Mouse (Mus musculus) bone marrow, adult 2 months (tissue): ENCODE results near the gene Ulk4. TPM values are rescaled to one million over a fixed set of nuclear protein-coding genes. Genes with fewer than 3 reads are reported as not detected.

Experiments
- H3K27ac ChIP-seq: fragments of 200-500 bp; 2 replicates; pipeline ENCODE4 v1.5.1; 2012; ENCODE audit warnings: low read depth, mild to moderate bottlenecking, control low read depth, inconsistent platforms, low read length; ENCODE audit not compliant: control insufficient read depth, poor library complexity, insufficient read depth
- H3K4me1 ChIP-seq: fragments of 200-500 bp; 2 replicates; pipeline ENCODE4 v1.6.1; 2011; ENCODE audit warnings: low read length; ENCODE audit not compliant: control insufficient read depth, insufficient read depth
- H3K4me3 ChIP-seq: fragments of 200-500 bp; replicated peaks from 2 replicates; pipeline ENCODE3; 2011; ENCODE audit warnings: mild to moderate bottlenecking, low read depth, low read length, control low read depth; ENCODE audit not compliant: control insufficient read depth
- CTCF ChIP-seq: fragments of 200-500 bp; IDR thresholded peaks from 2 replicates; pipeline ENCODE4 v1.5.1; 2011; ENCODE audit warnings: low read length, control low read depth; ENCODE audit not compliant: control insufficient read depth, insufficient read depth
- POLR2A ChIP-seq: fragments of 200-500 bp; IDR thresholded peaks from 2 replicates; pipeline ENCODE4 v1.6.1; 2011; ENCODE audit warnings: low read depth, mild to moderate bottlenecking, control low read depth, low read length, borderline replicate concordance; ENCODE audit not compliant: control insufficient read depth
- WGBS: fragments of 180-500 bp; shearing (Covaris S2); methylation state at CpG from one replicate; pipeline ENCODE4 v1.1.7; 2018; 5-methylcytosine and 5-hydroxymethylcytosine counted together
- polyA plus RNA-seq: library from polyadenylated mRNA; stranded (reverse); fragments of >200 nt; gene quantifications from 2 replicates; pipeline ENCODE4 v1.2.4, GENCODE M21; 2011; ENCODE audit warnings: low replicate concordance; ENCODE audit not compliant: missing spikeins, insufficient read depth, insufficient read length

The Ulk4 gene
- polyA plus RNA-seq, 1 experiment = not detected

DNA sequence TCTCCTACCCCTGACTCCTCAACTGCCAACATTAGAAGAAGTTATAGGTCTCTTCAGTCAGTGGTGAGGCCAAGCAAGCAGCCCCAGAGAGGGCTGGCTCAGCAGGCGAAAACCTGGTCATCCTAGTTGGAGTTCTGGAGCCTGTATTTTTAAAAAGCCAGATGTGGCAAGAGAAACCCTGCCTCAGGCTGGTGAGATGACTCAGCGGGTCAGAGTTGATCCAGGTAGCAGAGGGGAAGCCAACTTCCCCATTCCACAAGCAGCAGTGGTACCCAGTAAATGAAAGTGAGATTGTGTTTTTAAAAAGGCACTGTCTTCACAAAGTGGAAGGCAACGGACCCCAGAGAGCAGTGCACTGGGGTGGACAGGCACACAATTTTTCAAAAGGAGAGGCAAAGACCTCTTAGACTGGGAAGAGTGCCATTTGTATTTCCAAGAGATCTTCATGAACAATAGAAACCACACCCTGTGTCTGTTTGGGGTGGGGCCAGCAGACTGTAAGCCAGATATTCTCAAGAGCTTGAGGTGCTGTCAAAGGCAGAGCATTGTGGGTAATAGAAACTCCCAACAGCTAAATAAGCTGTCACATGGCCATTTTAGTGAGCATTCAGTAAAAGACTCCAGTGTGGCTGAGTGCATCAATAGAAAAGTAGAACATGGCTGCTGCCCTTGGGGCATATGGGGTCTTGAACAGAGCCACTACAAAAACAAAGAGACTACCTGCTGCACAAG lies 314.9 kb downstream of the Ulk4 start:
- WGBS = 21% methylated on average over 3 of the region's 3 CpGs
- Histone ChIP-seq H3K4me1 (no peaks in the 10 kb centered on the region; the same call in 1 of the 2 replicates), H3K4me3 (no peak overlapping the region), H3K27ac (no peak overlapping the region; the same call in 1 of the 2 replicates)
- TF ChIP-seq POLR2A (no peak), CTCF (no peak)

GRCm38 (mm10) chr9:120961466-120961865 lies 315.5 kb downstream of the Ulk4 start:
- WGBS = 44% methylated on average over 3 of the region's 3 CpGs
- TF ChIP-seq POLR2A = no peak
- no peak for TF ChIP-seq CTCF
- no peak overlapping the region for H3K4me3 ChIP-seq
- H3K27ac ChIP-seq = no peak overlapping the region
- no peaks in the 10 kb centered on the region; the same call in 1 of the 2 replicates for H3K4me1 ChIP-seq

- 19% methylated on average over 4 of the region's 4 CpGs for WGBS
- TF ChIP-seq POLR2A = no peak
- no peak for TF ChIP-seq CTCF
- Histone ChIP-seq H3K27ac (no peak overlapping the region), H3K4me1 (no peaks in the 10 kb centered on the region; the same call in 1 of the 2 replicates), H3K4me3 (no peak overlapping the region)
These were observed 316.4 kb downstream of the Ulk4 start for GRCm38 (mm10) chr9:120960611-120961010.

GRCm38 (mm10) chr9:120959225-120959624 lies 317.8 kb downstream of the Ulk4 start:
- no peak overlapping the region for H3K4me3 ChIP-seq
- TF ChIP-seq POLR2A (no peak), CTCF (no peak)
- WGBS = 82% methylated on average over 4 of the region's 4 CpGs
- H3K27ac ChIP-seq = no peak overlapping the region
- no peaks in the 10 kb centered on the region; the same call in 1 of the 2 replicates for H3K4me1 ChIP-seq

- Histone ChIP-seq H3K4me1 (no peaks in the 10 kb centered on the region; the same call in 1 of the 2 replicates), H3K27ac (no peak overlapping the region), H3K4me3 (no peak overlapping the region)
- WGBS = 86% methylated on average over 6 of the region's 6 CpGs
- no peak for TF ChIP-seq CTCF
- no peak for TF ChIP-seq POLR2A
These were observed 318.4 kb downstream of the Ulk4 start for GRCm38 (mm10) chr9:120958560-120958959.

- no peak overlapping the region for H3K27ac ChIP-seq
- no peaks in the 10 kb centered on the region; the same call in 1 of the 2 replicates for H3K4me1 ChIP-seq
- WGBS = 96% methylated on average over 5 of the region's 5 CpGs
- no peak overlapping the region for H3K4me3 ChIP-seq
- TF ChIP-seq CTCF = no peak
- no peak for TF ChIP-seq POLR2A
These were observed 318.9 kb downstream of the Ulk4 start for GRCm38 (mm10) chr9:120958051-120958450.

DNA sequence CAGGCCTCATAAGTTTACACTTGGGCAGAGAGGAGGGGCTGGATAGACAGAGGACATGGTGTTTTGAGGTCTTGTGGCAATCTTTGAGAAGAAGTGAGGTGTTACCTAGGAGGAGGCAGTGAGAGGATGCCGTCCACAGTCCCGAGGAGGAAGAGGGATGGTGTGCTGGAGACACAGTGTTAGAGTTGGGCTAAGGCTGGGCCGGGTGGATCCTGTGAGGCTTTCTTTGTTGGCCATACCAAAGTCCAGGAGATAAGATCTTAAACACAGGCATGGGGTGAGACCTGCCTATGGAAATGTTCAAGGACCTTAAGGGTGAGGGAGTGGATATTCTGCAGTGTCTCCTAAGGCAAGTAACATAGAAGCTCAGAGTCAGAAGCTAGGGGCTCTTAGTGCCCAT lies 325.1 kb downstream of the Ulk4 start:
- WGBS = 92% methylated on average over 3 of the region's 3 CpGs
- H3K4me3 ChIP-seq = no peak overlapping the region
- no peak overlapping the region for H3K27ac ChIP-seq
- no peaks in the 10 kb centered on the region; the same call in 1 of the 2 replicates for H3K4me1 ChIP-seq
- no peak for TF ChIP-seq CTCF
- no peak for TF ChIP-seq POLR2A

DNA sequence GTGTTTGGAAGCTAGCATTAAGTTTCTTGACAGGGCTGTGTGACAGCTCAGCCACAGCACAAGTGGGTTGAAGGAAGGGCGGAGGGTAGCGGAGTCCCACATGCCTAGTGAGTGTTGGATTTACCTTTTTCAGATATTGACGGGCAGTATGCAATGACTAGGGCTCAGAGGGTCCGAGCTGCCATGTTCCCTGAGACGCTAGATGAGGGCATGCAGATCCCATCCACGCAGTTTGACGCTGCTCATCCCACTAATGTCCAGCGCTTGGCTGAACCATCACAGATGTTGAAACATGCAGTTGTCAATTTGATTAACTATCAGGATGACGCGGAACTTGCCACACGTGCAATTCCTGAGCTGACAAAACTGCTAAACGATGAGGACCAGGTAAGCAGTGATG lies 326.2 kb downstream of the Ulk4 start:
- 91% methylated on average over 12 of the region's 12 CpGs for WGBS
- Histone ChIP-seq H3K4me1 (no peaks in the 10 kb centered on the region; the same call in 1 of the 2 replicates), H3K27ac (no peak overlapping the region), H3K4me3 (no peak overlapping the region)
- TF ChIP-seq CTCF (no peak), POLR2A (no peak)
